Mouse (Mus musculus) fat pad, adult 2 months (tissue): Measurements from ENCODE around the gene Usp5.

Experiments
- DNase-seq: peaks from one replicate; pipeline ENCODE4 v3.0.0-alpha.2; 2011; ENCODE audit warnings: low read depth, low spot score; ENCODE audit errors: extremely low read depth

The Usp5 gene

DNA sequence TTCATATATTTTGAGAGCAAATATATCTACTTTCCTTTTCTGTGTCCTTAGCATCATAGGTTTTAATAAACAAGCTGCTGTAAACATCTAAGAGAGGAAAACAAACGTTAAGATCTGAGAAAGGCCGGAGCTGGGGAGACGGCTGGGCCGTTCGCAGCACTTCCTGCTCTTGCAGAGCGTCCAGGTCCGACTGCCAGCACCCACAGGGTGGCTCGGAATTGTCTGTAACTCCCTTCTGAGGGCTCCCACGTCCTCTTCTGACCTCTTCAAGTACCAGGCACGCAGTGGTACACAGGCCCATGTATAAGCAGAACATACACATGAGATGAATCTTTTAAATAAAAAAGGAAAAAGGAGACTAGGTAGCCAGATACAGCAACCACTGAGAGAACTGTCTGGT is 41.6 kb downstream of the Usp5 start:
- DNase-seq = no peak

DNA sequence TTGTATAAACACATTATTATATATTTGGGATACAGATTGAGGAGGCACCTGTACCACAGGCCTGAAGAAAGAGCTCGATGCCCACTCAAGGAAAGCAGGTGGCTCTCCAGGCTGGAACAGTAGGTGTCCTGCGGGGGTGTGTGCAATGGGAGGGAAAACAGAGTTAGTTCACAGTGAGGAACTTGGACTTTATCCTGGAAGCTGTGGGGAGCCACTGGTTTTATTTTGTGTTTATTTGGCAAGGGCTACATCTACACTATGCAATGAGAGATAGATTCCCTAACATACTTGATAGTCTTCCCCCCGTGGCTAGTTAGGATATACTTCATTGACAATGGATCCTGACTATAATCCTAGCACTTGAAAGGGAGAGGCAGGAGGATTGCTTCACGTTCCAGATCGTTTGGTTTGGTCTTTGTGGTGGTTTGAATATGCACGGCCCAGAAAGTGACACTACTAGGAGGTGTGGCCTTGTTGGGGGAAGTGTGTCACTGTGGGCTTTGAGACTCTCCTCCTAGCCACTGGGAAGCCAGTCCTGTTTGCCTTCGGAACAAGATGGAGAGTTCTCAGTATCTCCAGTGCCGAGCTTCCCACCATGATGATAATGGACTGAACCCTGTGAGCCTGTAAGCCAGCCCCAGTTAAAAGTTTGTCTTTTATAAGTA is 42.4 kb downstream of the Usp5 start:
- no peak for DNase-seq

DNA sequence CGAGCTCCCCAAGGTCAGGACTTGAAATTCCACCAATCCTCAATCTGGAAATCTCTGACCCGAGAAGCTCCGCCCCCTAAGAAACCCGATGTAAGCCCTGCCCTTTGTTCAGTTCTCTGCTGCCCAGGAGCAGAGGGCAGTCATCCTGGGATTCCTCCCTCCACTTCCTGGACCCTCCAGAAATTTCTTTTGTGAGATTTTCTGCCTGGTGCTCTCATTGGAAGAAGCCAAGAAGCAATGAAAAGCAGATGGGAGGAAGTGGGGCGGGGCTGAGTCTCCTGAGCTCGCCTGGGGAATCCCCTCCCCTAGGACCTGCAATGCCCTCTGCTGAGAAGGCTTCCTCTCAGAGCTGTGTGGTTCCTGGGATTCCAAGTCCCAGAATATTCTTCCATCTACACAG is 46.8 kb downstream of the Usp5 start:
- no peak for DNase-seq

GRCm38 (mm10) chr6:124780917-124781316 is 48.4 kb downstream of the Usp5 start:
- DNase-seq = no peak

DNA sequence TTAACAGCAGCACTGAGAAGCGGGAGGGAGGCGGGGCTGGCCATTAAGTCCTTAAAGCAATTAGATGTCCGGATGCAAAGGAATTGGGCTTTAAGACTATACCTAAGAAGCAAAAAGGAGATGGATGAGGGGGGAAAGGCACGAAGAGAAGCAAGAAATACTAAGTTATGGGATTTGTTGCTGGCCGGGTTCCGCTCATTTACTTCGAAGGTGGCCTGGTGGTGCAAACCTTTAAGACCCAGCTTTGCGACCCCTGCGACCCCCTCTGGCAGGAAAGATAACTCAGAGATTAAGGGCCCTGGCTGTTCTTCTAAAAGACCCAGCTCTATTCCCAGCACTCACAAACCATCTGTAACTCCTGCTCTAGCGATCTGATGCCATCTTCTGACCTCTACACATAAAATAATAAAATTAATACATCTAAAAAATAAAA is 49.3 kb downstream of the Usp5 start:
- no peak for DNase-seq

GRCm38 (mm10) chr6:124779222-124779983 is 49.9 kb downstream of the Usp5 start, which contains the start of gene Lrrc23:
Gene Lrrc23, minus strand, starts transcription at chr6:124779727.
- no peak for DNase-seq

GRCm38 (mm10) chr6:124770511-124770910 is 58.8 kb downstream of the Usp5 start:
- no peak for DNase-seq

DNA sequence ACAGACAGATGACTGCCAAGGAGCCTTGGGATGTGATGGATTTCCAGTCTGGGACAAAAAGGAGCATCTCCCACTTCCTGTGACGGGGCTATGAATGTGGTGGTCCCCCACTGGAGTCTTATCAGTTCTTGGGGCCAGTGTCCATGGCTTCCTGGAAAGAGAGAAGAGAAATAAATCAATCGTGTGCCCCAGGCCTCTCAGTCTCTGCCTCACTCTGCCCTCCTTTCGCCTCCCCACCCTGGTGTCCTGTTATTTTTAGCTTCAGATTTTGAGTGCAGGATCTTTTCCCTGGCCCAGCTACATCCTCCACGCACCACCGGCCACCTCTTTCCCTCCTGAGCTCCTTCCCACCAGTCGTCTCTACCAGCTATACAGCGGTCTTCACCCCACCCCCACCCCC is 59.3 kb downstream of the Usp5 start:
- no peak for DNase-seq

DNA sequence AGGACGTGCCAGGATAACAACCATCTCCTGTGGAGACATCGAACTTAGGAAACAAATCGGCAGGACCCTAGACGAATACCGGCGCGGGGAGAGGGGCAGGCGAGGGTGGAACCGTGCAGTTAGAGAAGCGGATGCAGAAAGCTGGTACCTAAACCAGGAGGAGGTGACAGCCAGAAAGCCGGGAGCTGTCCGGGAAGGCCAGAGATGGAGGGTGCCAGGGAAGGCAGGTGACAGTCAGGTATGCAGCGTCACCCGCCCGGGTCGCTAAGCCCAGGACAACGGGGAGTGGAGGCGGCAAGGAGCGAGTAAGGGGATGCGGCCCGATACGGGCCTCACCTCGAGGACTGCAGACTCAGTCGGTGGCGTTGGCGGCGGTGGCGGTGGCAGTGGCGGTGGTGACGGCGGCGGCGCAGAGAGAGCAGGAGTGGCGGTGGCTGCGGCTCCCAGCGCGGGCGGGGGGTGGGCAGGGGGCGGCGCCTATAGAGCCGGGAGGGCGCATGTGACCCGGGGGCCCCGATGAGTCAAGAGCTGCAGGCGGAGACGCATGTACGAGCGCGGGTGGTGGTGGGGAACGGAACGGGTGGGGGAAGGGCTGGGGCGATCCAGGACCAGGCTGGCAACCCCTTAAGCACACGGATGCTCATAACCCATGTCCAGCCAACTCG is 60.1 kb downstream of the Usp5 start, which contains the start of gene Eno2:
Eno2 (minus strand) TSS at position 573 of the 665 bp plus-strand sequence.
- DNase-seq = no peak

DNA sequence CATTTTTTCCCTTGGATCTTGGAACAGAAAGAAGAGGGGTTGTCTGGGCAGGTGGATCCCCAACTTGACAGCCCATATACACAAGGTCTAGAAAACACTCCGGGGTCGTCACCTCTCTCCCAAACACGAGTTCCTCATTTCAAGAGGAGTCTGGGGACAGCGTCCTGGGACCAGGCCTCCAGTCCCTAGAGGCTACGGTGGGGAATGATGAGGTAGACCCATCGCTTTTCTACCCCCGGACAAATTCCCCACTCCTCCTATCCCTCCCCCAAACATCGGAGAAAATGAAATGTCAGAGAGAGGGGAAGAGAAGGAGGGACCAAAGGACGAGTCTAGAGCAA is 60.6 kb downstream of the Usp5 start:
- DNase-seq = no peak

GRCm38 (mm10) chr6:124767920-124768703 is 61.2 kb downstream of the Usp5 start:
- no peak for DNase-seq

- no peak for DNase-seq
Measured at GRCm38 (mm10) chr6:124767536-124767919, 61.8 kb downstream of the Usp5 start.

GRCm38 (mm10) chr6:124765951-124766350 is 63.3 kb downstream of the Usp5 start:
- DNase-seq = no peak
